ENCODE assay signal across 10 mouse cellular contexts in the genomic region with DNA sequence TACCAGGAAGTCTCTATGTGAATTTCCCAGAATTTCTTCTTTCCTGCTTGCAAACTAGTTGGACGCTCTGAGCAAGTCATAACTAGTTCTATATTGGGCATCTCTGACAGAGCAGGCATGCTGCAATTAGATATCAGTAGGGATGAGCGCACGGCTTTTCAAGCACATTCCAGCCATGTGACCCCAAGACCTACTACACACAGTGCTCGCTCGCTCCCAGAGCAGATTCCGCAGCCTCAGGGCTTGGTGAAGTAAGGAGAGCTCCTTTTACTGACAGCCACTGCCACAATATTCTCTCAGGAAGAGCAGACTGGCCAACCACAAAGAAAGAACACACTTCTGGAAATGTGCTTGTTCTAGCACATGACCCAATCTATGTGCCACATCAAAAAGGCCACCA. TPM values are rescaled to one million over a fixed set of nuclear protein-coding genes. Genes with fewer than 3 reads are reported as not detected.
DNase-seq lines count a peak whose midpoint lies in the region; ATAC-seq and TF ChIP-seq lines count a peak whose summit lies in the region.
"Had no signal": no experiment of that assay in that cellular context is flagged by ENCODE, and none has a peak within 500 bp of the region (broad histone marks: within the 10 kb centered on the region; RNA-seq: fewer than 3 reads in every experiment).

No protein-coding gene starts in this region.

- H3K9me3 ChIP-seq in embryonic facial prominence, embryonic 14.5 days (ENCODE audit: control insufficient read depth, low read length) = no peaks in the 10 kb centered on the region
- H3K9me3 ChIP-seq in heart, embryonic 16.5 days (replicated peaks; ENCODE audit: control insufficient read depth, low read length) = no peaks in the 10 kb centered on the region
- H3K9me3 ChIP-seq: lung, embryonic 15.5 days had no signal

- H3K4me1 ChIP-seq in embryonic facial prominence, embryonic 14.5 days (ENCODE audit: control insufficient read depth, insufficient read depth, low read length) = peaks cover 40% of the 10 kb centered on the region
- H3K4me1 ChIP-seq in heart, embryonic 16.5 days (ENCODE audit: control insufficient read depth, insufficient read depth, low read length) = peaks cover 63% of the 10 kb centered on the region

- intact Hi-C loops in heart, postnatal 36 days (cut with DNase I) = loop anchor here (5.0 kb wide), 1 partner anchor 36 kb away; a partner anchor contains a TSS

- peak; percentile 93 for DNase-seq in heart, adult 11 months
- no peak for DNase-seq in heart, postnatal 36 days
- DNase-seq in embryonic facial prominence, embryonic 14.5 days (ENCODE audit: low spot score) = peak; percentile 70
- no peak for DNase-seq in adrenal gland, adult 8-10 months
- DNase-seq in cerebellum, postnatal 10 days = no peak
- DNase-seq: right cerebral cortex, postnatal 25 days had no signal

- WGBS in embryonic facial prominence, embryonic 14.5 days = 34% methylated on average over 6 of the region's 6 CpGs
- WGBS in heart, embryonic 16.5 days = 42% methylated on average over 6 of the region's 6 CpGs

- ATAC-seq in embryonic facial prominence, embryonic 14.5 days (ENCODE audit: low read depth) = peak; percentile 51; the same call in 1 of the 2 replicates
- ATAC-seq in heart, embryonic 16.5 days (replicated peaks; ENCODE audit: extremely low read depth, insufficient read depth, low FRiP score) = peak; percentile 47; the same call in 1 of the 2 replicates
- no peak for ATAC-seq in erythroid progenitor cell, adult 5-6 weeks (replicated peaks; ENCODE audit: low FRiP score, poor library complexity, severe bottlenecking)

- peaks cover 98% of the 10 kb centered on the region for H3K79me2 ChIP-seq in C2C12 (ENCODE audit: control insufficient read depth, insufficient read depth)

- peak overlapping the region; percentile 24 for H3ac ChIP-seq in C2C12 (ENCODE audit: control insufficient read depth, insufficient read length, low read depth)

- H3K9ac ChIP-seq in embryonic facial prominence, embryonic 14.5 days (ENCODE audit: low read depth, low read length) = no peak overlapping the region
- H3K9ac ChIP-seq in heart, embryonic 16.5 days (ENCODE audit: low read length) = peak overlapping the region; percentile 50
- H3K9ac ChIP-seq: lung, embryonic 15.5 days had no signal

- 0 out of 2 replicates have a peak overlapping the region, but pooled peaks have one; percentile 23 for H3K27ac ChIP-seq in embryonic facial prominence, embryonic 14.5 days (replicated peaks; ENCODE audit: low read depth, low read length)
- peak overlapping the region; percentile 82 for H3K27ac ChIP-seq in heart, embryonic 16.5 days (ENCODE audit: low read length)
- H3K27ac ChIP-seq: lung, embryonic 15.5 days had no signal

- no peak overlapping the region for H3K4me2 ChIP-seq in embryonic facial prominence, embryonic 14.5 days (ENCODE audit: low read depth, low read length)
- peak overlapping the region; percentile 24; the same call in 1 of the 2 replicates for H3K4me2 ChIP-seq in heart, embryonic 16.5 days (ENCODE audit: low read depth, low read length)
- H3K4me2 ChIP-seq: lung, embryonic 15.5 days had no signal

- no peaks in the 10 kb centered on the region for H3K36me3 ChIP-seq in C2C12 (ENCODE audit: control insufficient read depth, insufficient read depth)
- H3K36me3 ChIP-seq in embryonic facial prominence, embryonic 14.5 days (ENCODE audit: control insufficient read depth, insufficient read depth, low read length) = no peaks in the 10 kb centered on the region
- no peaks in the 10 kb centered on the region for H3K36me3 ChIP-seq in heart, embryonic 16.5 days (ENCODE audit: control insufficient read depth, insufficient read depth)
- H3K36me3 ChIP-seq: lung, embryonic 15.5 days had no signal

- peaks cover 81% of the 10 kb centered on the region for H3K79me3 ChIP-seq in C2C12 (ENCODE audit: low read depth)

- no peaks in the 10 kb centered on the region for H3K27me3 ChIP-seq in C2C12 (ENCODE audit: control insufficient read depth, insufficient read depth, insufficient read length)
- H3K27me3 ChIP-seq in embryonic facial prominence, embryonic 14.5 days (replicated peaks; ENCODE audit: control insufficient read depth, insufficient read depth, low read length) = no peaks in the 10 kb centered on the region
- H3K27me3 ChIP-seq in heart, embryonic 16.5 days (ENCODE audit: control insufficient read depth, insufficient read depth, low read length) = no peaks in the 10 kb centered on the region
- H3K27me3 ChIP-seq: lung, embryonic 15.5 days had no signal

- TF ChIP-seq CTCF in C2C12 (IDR thresholded peaks at IDR 0.05; ENCODE audit: control insufficient read depth, insufficient read depth, insufficient read length) = no peak

- no peak overlapping the region for H3K4me3 ChIP-seq in C2C12 (ENCODE audit: insufficient read depth, poor library complexity, severe bottlenecking)
- H3K4me3 ChIP-seq in embryonic facial prominence, embryonic 14.5 days (ENCODE audit: low read depth, low read length) = no peak overlapping the region
- no peak overlapping the region for H3K4me3 ChIP-seq in heart, embryonic 16.5 days (ENCODE audit: low read length)
- H3K4me3 ChIP-seq: lung, embryonic 15.5 days had no signal

TF ChIP-seq in C2C12, 6 proteins besides CTCF, POLR2A, EP300 and RAD21:
- TF ChIP-seq MAX (IDR thresholded peaks at IDR 0.05) (no peak), USF1 (IDR thresholded peaks at IDR 0.05; ENCODE audit: low read depth) (peak; percentile 53), CEBPB (IDR thresholded peaks at IDR 0.05; ENCODE audit: low read depth) (no peak), MYOD1 (IDR thresholded peaks at IDR 0.05; ENCODE audit: control insufficient read depth, insufficient read length, low read depth) (no peak), MYOG (IDR thresholded peaks at IDR 0.05; ENCODE audit: control insufficient read depth, extremely low read depth, insufficient read length) (no peak), FOSL1 (IDR thresholded peaks at IDR 0.05; ENCODE audit: insufficient read depth, low read length, poor library complexity, severe bottlenecking) (no peak)

RNA-seq across cellular contexts. Expression of a gene that starts 36.0 kb away (rescaled TPM):
- total RNA-seq in heart, postnatal 36 days (2021) = 10 to 100 TPM; 56.4 to 61.9 TPM
- 17.6 TPM for polyA plus RNA-seq in C2C12 (2012; fragmentation: generic; extraction: Trizol)
- polyA plus RNA-seq in embryonic facial prominence, embryonic 14.5 days (2014; fragmentation: Nextera tagmentation; extraction: Ambion mirVana) = 25.9 and 29.2 TPM in 2 replicates
- polyA plus RNA-seq in heart, embryonic 16.5 days (2015; fragmentation: Nextera tagmentation; extraction: Ambion mirVana) = 29.7 and 33.9 TPM in 2 replicates
- total RNA-seq in erythroid progenitor cell, adult 5-6 weeks (2015; ENCODE audit: low replicate concordance) = 0.84 and 1.1 TPM in 2 replicates
- total RNA-seq in erythroid progenitor cell, adult 5-6 weeks (2017; ENCODE audit: low replicate concordance) = 3.5 and 3.9 TPM in 2 replicates
- total RNA-seq in adrenal gland, adult 8-10 months (2022) = 10 to 100 TPM; 14.7 to 37.5 (median 18.3) TPM

Comparison
In these comparisons a context has a peak if more than half of its experiments do, and no peak if none do; other contexts are left out.
1. DNase-seq: peak in heart, adult 11 months (single experiment) and embryonic facial prominence, embryonic 14.5 days (single experiment); none in heart, postnatal 36 days (0 of 2), adrenal gland, adult 8-10 months (single experiment) and cerebellum, postnatal 10 days (0 of 2).